Mouse (Mus musculus) forebrain, embryonic 13.5 days (tissue): Measurements from ENCODE around the gene Rps6kb2. TPM values are rescaled to one million over a fixed set of nuclear protein-coding genes. Genes with fewer than 3 reads are reported as not detected.
A peak's percentile ranks its signal among the peaks of the same experiment; 100 is the strongest.

Experiments
- ATAC-seq: fragments of 200-750 bp; cut with Nextera tagmentation; 2 replicates; pipeline ENCODE4 v1.8.0; 2017
- H3K27ac ChIP-seq: fragments of 300-500 bp; sonication (generic); 2 replicates; pipeline ENCODE4 v1.5.1; 2015; ENCODE audit warnings: inconsistent platforms, mild to moderate bottlenecking, moderate library complexity
- H3K27me3 ChIP-seq: fragments of 300-500 bp; sonication (generic); 2 replicates; pipeline ENCODE4 v1.6.1; 2015; ENCODE audit warnings: mild to moderate bottlenecking, inconsistent platforms
- H3K36me3 ChIP-seq: fragments of 300-500 bp; sonication (generic); 2 replicates; pipeline ENCODE4 v1.6.1; 2015; ENCODE audit warnings: mild to moderate bottlenecking, inconsistent platforms; ENCODE audit not compliant: poor library complexity, severe bottlenecking
- H3K4me1 ChIP-seq: fragments of 300-500 bp; sonication (generic); 2 replicates; pipeline ENCODE4 v1.6.1; 2015; ENCODE audit warnings: inconsistent platforms
- H3K4me2 ChIP-seq: fragments of 300-500 bp; sonication (generic); 2 replicates; pipeline ENCODE4 v1.6.1; 2015; ENCODE audit warnings: inconsistent platforms, mild to moderate bottlenecking, moderate library complexity
- H3K4me3 ChIP-seq: fragments of 300-500 bp; sonication (generic); 2 replicates; pipeline ENCODE4 v1.5.1; 2015; ENCODE audit warnings: mild to moderate bottlenecking, inconsistent platforms
- H3K9ac ChIP-seq: fragments of 300-500 bp; sonication (generic); 2 replicates; pipeline ENCODE4 v1.6.1; 2015; ENCODE audit warnings: mild to moderate bottlenecking, inconsistent platforms
- H3K9me3 ChIP-seq: fragments of 300-500 bp; sonication (generic); replicated peaks from 2 replicates; pipeline ENCODE4 v1.6.1; 2016; ENCODE audit warnings: inconsistent platforms
- WGBS: fragments of 180-500 bp; shearing (Covaris S2); methylation state at CpG from one replicate; pipeline ENCODE4 v1.1.7; 2015; 5-methylcytosine and 5-hydroxymethylcytosine counted together
- polyA plus RNA-seq: library from polyadenylated mRNA; unstranded; fragments of >200 nt; fragmentation: Nextera tagmentation; extraction: Ambion mirVana; gene quantifications from 2 replicates; pipeline ENCODE4 v1.2.1, GENCODE M21; 2015

Gene Rps6kb2
- polyA plus RNA-seq, 1 experiment from 2014 or later, result 56.6 TPM

GRCm38 (mm10) chr19:4183689-4184088 lies 20.5 kb upstream of the Rps6kb2 start:
- no peaks in the 10 kb centered on the region for H3K9me3 ChIP-seq
- no peak overlapping the region for H3K27ac ChIP-seq
- no peaks in the 10 kb centered on the region for H3K27me3 ChIP-seq
- H3K4me1 ChIP-seq, result peaks cover 7% of the 10 kb centered on the region
- no peak overlapping the region for H3K9ac ChIP-seq
- no peaks in the 10 kb centered on the region for H3K36me3 ChIP-seq
- WGBS, result 61% methylated on average over 2 of the region's 2 CpGs
- H3K4me2 ChIP-seq, result no peak overlapping the region
- no peak for ATAC-seq
- H3K4me3 ChIP-seq, result no peak overlapping the region

DNA sequence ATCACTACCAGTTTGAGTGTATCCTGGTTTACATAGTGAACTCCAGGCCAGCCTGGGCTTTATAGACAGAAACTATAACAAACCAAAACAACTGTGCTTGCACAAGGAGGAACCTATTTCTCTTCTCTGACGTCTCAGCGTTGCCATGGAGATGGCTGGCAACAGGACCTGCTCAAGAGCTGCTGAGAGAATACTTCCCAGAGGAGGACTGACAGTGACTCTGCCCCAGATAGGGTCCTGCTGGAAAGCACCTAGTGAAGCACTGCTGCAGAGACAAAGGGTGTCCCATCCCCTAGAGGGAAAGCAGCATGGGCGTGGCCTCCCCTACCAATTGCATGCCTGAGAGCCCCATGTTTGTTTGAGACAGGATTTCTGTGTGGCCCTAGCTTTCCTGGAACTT lies 18.7 kb upstream of the Rps6kb2 start:
- no peaks in the 10 kb centered on the region for H3K9me3 ChIP-seq
- H3K27ac ChIP-seq, result no peak overlapping the region
- H3K4me2 ChIP-seq, result no peak overlapping the region
- H3K9ac ChIP-seq, result 0 out of 2 replicates have a peak overlapping the region, but pooled peaks have one; percentile 18
- H3K36me3 ChIP-seq, result no peaks in the 10 kb centered on the region
- H3K4me1 ChIP-seq, result peaks cover 7% of the 10 kb centered on the region
- ATAC-seq, result no peak
- WGBS, result 42% methylated on average over 3 of the region's 3 CpGs
- H3K4me3 ChIP-seq, result no peak overlapping the region
- H3K27me3 ChIP-seq, result no peaks in the 10 kb centered on the region

DNA sequence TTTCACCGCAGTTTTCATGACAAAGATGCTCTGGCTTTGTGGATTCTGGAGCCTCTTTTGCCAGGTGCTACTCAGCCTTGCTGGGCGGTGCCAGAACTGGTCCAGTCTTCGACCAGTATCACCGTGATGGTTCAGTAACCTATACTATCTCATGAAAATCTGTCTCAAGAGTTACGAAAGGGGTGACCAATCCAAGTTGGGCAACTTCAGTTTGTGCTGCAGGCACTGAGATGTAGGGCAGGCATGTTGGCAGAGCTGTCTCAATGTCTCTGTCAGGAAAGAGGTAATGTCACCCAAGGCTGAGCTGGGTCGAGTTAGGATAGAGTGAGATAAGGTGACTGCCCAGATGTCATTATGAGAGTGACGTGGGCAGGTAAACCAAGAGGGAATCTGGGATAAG lies 17.3 kb upstream of the Rps6kb2 start:
- 87% methylated on average over 7 of the region's 7 CpGs for WGBS
- H3K36me3 ChIP-seq, result no peaks in the 10 kb centered on the region
- H3K27me3 ChIP-seq, result 0 out of 2 replicates have a peak, but pooled peaks cover 4% of the 10 kb centered on the region
- H3K4me1 ChIP-seq, result peaks cover 14% of the 10 kb centered on the region
- H3K9ac ChIP-seq, result no peak overlapping the region
- ATAC-seq, result no peak
- H3K4me3 ChIP-seq, result no peak overlapping the region
- H3K27ac ChIP-seq, result no peak overlapping the region
- no peak overlapping the region for H3K4me2 ChIP-seq
- no peaks in the 10 kb centered on the region for H3K9me3 ChIP-seq

DNA sequence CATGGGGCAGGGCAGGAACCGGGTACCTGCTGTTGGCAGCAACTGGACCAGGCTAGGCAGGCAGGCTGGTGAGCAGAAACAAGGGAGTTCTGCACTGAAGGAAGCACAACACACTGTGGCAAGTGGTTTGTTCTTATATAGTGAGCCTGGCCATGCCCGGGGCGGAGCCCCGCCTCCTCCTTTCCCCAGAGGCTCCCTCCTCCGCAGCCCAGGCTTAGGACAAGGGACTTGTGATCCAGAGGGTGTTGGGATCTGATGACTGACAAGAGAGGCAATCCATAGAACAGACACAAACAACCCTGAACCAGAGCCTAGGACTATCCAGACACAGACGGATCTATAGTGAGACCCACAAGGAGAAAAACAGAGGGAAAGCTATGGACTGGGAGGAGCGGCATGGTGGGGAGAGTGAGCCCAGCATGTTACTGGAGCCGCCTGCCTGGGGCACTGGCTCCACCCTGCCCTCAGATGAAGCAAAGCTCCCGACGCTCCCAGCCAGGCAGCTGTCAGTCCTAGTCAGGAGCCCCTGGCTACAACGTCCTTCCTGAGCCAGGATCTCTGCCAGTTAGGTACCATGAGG lies 12.3 kb upstream of the Rps6kb2 start, which contains the start of gene Carns1:
Gene Carns1 (minus strand): TSS at position 112 of the 580 bp plus-strand sequence.
- Histone ChIP-seq H3K27me3 (0 out of 2 replicates have a peak, but pooled peaks cover 7% of the 10 kb centered on the region), H3K36me3 (no peaks in the 10 kb centered on the region), H3K27ac (no peak within 1 kb of the TSS), H3K4me3 (no peak within 1 kb of the TSS), H3K9me3 (no peaks in the 10 kb centered on the region), H3K9ac (peak within 1 kb of the TSS; percentile 55), H3K4me1 (peaks cover 11% of the 10 kb centered on the region), H3K4me2 (peak within 1 kb of the TSS; percentile 36)
- 1% methylated on average over 11 of the region's 11 CpGs for WGBS
- ATAC-seq, result no peak

DNA sequence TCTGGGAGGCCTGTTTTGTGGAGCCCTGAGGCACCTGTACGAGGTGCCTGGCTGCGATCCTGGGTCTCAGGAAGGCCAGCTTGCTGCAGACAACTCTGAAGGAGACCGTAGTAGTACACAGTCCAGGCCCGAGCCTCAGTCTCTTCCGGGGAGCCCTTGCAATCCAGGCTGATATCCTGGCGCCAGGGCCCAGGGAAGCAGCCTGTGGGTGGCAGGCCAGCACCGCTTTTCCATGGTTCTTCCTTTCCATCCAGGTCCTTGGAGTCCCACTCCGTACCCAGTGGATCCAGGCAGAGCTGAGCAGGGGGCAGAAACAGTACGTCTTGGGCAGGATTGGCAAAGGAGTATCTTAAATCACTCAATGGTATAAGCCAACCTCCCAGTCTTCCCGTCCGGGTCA lies 9.8 kb upstream of the Rps6kb2 start:
- WGBS, result 56% methylated on average over 11 of the region's 11 CpGs
- 0 out of 2 replicates have a peak, but pooled peaks cover 7% of the 10 kb centered on the region for H3K27me3 ChIP-seq
- H3K4me2 ChIP-seq, result no peak overlapping the region
- ATAC-seq, result no peak
- H3K27ac ChIP-seq, result no peak overlapping the region
- H3K4me3 ChIP-seq, result no peak overlapping the region
- H3K36me3 ChIP-seq, result no peaks in the 10 kb centered on the region
- H3K4me1 ChIP-seq, result peaks cover 22% of the 10 kb centered on the region
- H3K9ac ChIP-seq, result peak overlapping the region; percentile 2; the same call in 1 of the 2 replicates
- no peaks in the 10 kb centered on the region for H3K9me3 ChIP-seq

- peaks cover 22% of the 10 kb centered on the region for H3K4me1 ChIP-seq
- 0 out of 2 replicates have a peak, but pooled peaks cover 7% of the 10 kb centered on the region for H3K27me3 ChIP-seq
- H3K4me2 ChIP-seq, result no peak overlapping the region
- 75% methylated on average over 13 of the region's 13 CpGs for WGBS
- no peak overlapping the region for H3K27ac ChIP-seq
- peak overlapping the region; percentile 31; the same call in 1 of the 2 replicates for H3K9ac ChIP-seq
- no peak overlapping the region for H3K4me3 ChIP-seq
- H3K9me3 ChIP-seq, result no peaks in the 10 kb centered on the region
- no peaks in the 10 kb centered on the region for H3K36me3 ChIP-seq
- no peak for ATAC-seq
Measured at GRCm38 (mm10) chr19:4171393-4172290, 8.5 kb upstream of the Rps6kb2 start.

- Histone ChIP-seq H3K4me3 (no peak overlapping the region), H3K36me3 (no peaks in the 10 kb centered on the region), H3K4me2 (no peak overlapping the region), H3K27ac (no peak overlapping the region), H3K9ac (0 out of 2 replicates have a peak overlapping the region, but pooled peaks have one; percentile 31), H3K4me1 (peaks cover 19% of the 10 kb centered on the region), H3K9me3 (no peaks in the 10 kb centered on the region), H3K27me3 (0 out of 2 replicates have a peak, but pooled peaks cover 4% of the 10 kb centered on the region)
- WGBS, result 89% methylated on average over 10 of the region's 10 CpGs
- no peak for ATAC-seq
Measured at GRCm38 (mm10) chr19:4170723-4171392, 7.7 kb upstream of the Rps6kb2 start.

- WGBS, result 7% methylated on average over 26 of the region's 27 CpGs
- peak; percentile 42 for ATAC-seq
- H3K36me3 ChIP-seq, result no peaks in the 10 kb centered on the region
- peak overlapping the region; percentile 88 for H3K27ac ChIP-seq
- H3K27me3 ChIP-seq, result 0 out of 2 replicates have a peak, but pooled peaks cover 3% of the 10 kb centered on the region
- peaks cover 10% of the 10 kb centered on the region for H3K4me1 ChIP-seq
- peak overlapping the region; percentile 84 for H3K4me2 ChIP-seq
- peak overlapping the region; percentile 83 for H3K9ac ChIP-seq
- H3K9me3 ChIP-seq, result no peaks in the 10 kb centered on the region
- H3K4me3 ChIP-seq, result peak overlapping the region; percentile 44
Measured at GRCm38 (mm10) chr19:4169810-4170209, 6.7 kb upstream of the Rps6kb2 start.

DNA sequence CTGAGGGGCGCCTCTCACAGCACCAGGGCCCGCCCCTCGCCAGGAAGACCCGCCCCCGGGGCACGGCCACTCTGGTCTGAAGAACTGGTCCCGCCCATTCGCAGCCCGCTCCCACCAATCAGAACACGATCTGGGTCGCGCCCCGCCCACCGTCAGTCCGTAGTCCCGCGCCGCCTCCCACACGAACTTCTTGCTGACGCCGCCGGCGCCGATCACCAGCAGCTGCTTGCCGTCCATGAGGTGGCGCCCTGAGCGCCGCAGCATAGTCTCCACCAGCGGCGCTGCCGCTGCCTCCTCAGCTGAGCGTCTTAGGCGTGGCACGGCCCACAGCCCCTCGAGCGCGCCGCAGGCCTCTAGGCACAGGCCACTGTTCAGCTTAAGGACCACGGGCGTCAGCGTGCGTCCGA lies 6.2 kb upstream of the Rps6kb2 start:
- no peaks in the 10 kb centered on the region for H3K27me3 ChIP-seq
- H3K9ac ChIP-seq, result peak overlapping the region; percentile 83
- H3K4me2 ChIP-seq, result peak overlapping the region; percentile 84
- H3K27ac ChIP-seq, result peak overlapping the region; percentile 88
- WGBS, result under 1% methylated on average over 43 of the region's 43 CpGs
- ATAC-seq, result peak; percentile 97
- no peaks in the 10 kb centered on the region for H3K36me3 ChIP-seq
- H3K4me3 ChIP-seq, result peak overlapping the region; percentile 44
- no peaks in the 10 kb centered on the region for H3K9me3 ChIP-seq
- H3K4me1 ChIP-seq, result peaks cover 10% of the 10 kb centered on the region

GRCm38 (mm10) chr19:4166678-4167476 lies 3.7 kb upstream of the Rps6kb2 start:
- Histone ChIP-seq H3K4me2 (no peak overlapping the region), H3K36me3 (peaks cover 1% of the 10 kb centered on the region; the same call in 1 of the 2 replicates), H3K27me3 (no peaks in the 10 kb centered on the region), H3K27ac (no peak overlapping the region), H3K9ac (0 out of 2 replicates have a peak overlapping the region, but pooled peaks have one; percentile 5), H3K4me3 (no peak overlapping the region), H3K9me3 (no peaks in the 10 kb centered on the region), H3K4me1 (peaks cover 23% of the 10 kb centered on the region)
- no peak for ATAC-seq
- 83% methylated on average over 9 of the region's 9 CpGs for WGBS

DNA sequence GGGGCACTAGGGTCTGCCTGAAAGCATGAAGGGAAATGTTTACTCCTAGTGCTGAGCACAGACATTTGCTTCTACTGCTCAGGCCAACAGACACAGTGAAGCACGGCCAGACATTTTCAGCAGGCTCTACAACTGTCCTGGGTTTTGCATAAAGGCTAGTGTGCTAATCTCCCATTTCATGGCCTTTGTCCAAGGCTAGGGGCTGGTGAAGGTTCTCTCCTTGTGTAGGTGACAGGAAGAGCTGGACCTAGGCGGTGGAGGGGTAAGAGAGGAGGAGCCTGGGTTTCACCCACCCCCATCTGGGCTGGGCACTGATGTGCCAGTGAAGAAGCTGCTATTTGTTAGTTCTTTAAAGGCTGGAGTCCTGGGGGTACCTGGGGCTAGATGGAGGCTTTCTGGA lies 1.6 kb upstream of the Rps6kb2 start:
- Histone ChIP-seq H3K27me3 (no peaks in the 10 kb centered on the region), H3K4me3 (no peak overlapping the region), H3K27ac (no peak overlapping the region), H3K9ac (no peak overlapping the region), H3K36me3 (peaks cover 21% of the 10 kb centered on the region), H3K4me2 (no peak overlapping the region), H3K4me1 (peaks cover 16% of the 10 kb centered on the region), H3K9me3 (no peaks in the 10 kb centered on the region)
- no peak for ATAC-seq
- 81% methylated on average over 2 of the region's 2 CpGs for whole genome bisulfite sequencing
